Mouse (Mus musculus) lung, postnatal 0 days (tissue): ENCODE measurements around the gene Nuak1. TPM values are rescaled to one million over a fixed set of nuclear protein-coding genes. Genes with fewer than 3 reads are reported as not detected.

Experiments used
- ATAC-seq: fragments of 200-750 bp; cut with Nextera tagmentation; 2 replicates; pipeline ENCODE4 v1.8.0; 2017; ENCODE audit warnings: moderate library complexity
- DNase-seq: peaks from one replicate; pipeline ENCODE4 v3.0.0-alpha.2; 2016; ENCODE audit warnings: low spot score
- H3K27ac ChIP-seq: fragments of 300-500 bp; sonication (generic); 2 replicates; pipeline ENCODE4 v1.5.1; 2014; ENCODE audit warnings: antibody characterized with exemption, mild to moderate bottlenecking, low read length, mixed read lengths
- H3K27me3 ChIP-seq: fragments of 300-500 bp; sonication (generic); replicated peaks from 2 replicates; pipeline ENCODE4 v1.6.1; 2014; ENCODE audit warnings: low read length, mixed read lengths; ENCODE audit not compliant: insufficient read depth
- H3K36me3 ChIP-seq: fragments of 300-500 bp; sonication (generic); 2 replicates; pipeline ENCODE4 v1.6.1; 2014; ENCODE audit warnings: low read length, mixed read lengths; ENCODE audit not compliant: insufficient read depth
- H3K4me1 ChIP-seq: fragments of 300-500 bp; sonication (generic); 2 replicates; pipeline ENCODE4 v1.6.1; 2014; ENCODE audit warnings: antibody characterized with exemption, low read depth, low read length, mixed read lengths; ENCODE audit not compliant: insufficient read depth
- H3K4me2 ChIP-seq: fragments of 300-500 bp; sonication (generic); replicated peaks from 2 replicates; pipeline ENCODE4 v1.6.1; 2014; ENCODE audit warnings: low read depth, mild to moderate bottlenecking, low read length, moderate library complexity, mixed read lengths
- H3K4me3 ChIP-seq: fragments of 300-500 bp; sonication (generic); 2 replicates; pipeline ENCODE4 v1.5.1; 2014; ENCODE audit warnings: low read depth, low read length
- H3K9ac ChIP-seq: fragments of 300-500 bp; sonication (generic); replicated peaks from 2 replicates; pipeline ENCODE4 v1.6.1; 2014; ENCODE audit warnings: low read depth, mild to moderate bottlenecking
- H3K9me3 ChIP-seq: fragments of 300-500 bp; sonication (generic); 2 replicates; pipeline ENCODE4 v1.6.1; 2016; ENCODE audit warnings: low read length, mixed read lengths
- CTCF ChIP-seq: IDR thresholded peaks from 2 replicates; pipeline ENCODE4 v1.5.1; 2016; ENCODE audit warnings: antibody characterized with exemption, mild to moderate bottlenecking
- EP300 ChIP-seq: IDR thresholded peaks from 2 replicates; pipeline ENCODE4 v1.6.1; 2016; ENCODE audit warnings: antibody characterized with exemption, mild to moderate bottlenecking, control low read depth
- WGBS: fragments of 180-500 bp; shearing (Covaris S2); extraction: QIAGEN DNeasy Blood & Tissue Kit; methylation state at CpG from one replicate; pipeline ENCODE4 v1.1.7; 2014; 5-methylcytosine and 5-hydroxymethylcytosine counted together
- polyA plus RNA-seq: library from polyadenylated mRNA; unstranded; fragments of >200 nt; fragmentation: Nextera tagmentation; extraction: Ambion mirVana; gene quantifications from 2 replicates; pipeline ENCODE4 v1.2.1, GENCODE M21; 2015

Gene Nuak1
- polyA plus RNA-seq, 1 experiment from 2014 or later, result 2.2 TPM

GRCm38 (mm10) chr10:84382900-84383883 is 57.2 kb downstream of the Nuak1 start:
- H3K27me3 ChIP-seq, result no peaks in the 10 kb centered on the region
- H3K4me3 ChIP-seq, result no peak overlapping the region
- no peaks in the 10 kb centered on the region for H3K9me3 ChIP-seq
- peak; percentile 70 for DNase-seq
- 0 out of 2 replicates have a peak, but pooled peaks cover 6% of the 10 kb centered on the region for H3K36me3 ChIP-seq
- WGBS, result 10% methylated on average over 17 of the region's 17 CpGs
- H3K4me2 ChIP-seq, result no peak overlapping the region
- peak; percentile 83 for ATAC-seq
- H3K27ac ChIP-seq, result no peak overlapping the region
- TF ChIP-seq EP300 (peak; percentile 75), CTCF (peak; percentile 23; the same call in 1 of the 2 replicates)
- H3K4me1 ChIP-seq, result no peaks in the 10 kb centered on the region; the same call in 1 of the 2 replicates
- no peak overlapping the region for H3K9ac ChIP-seq

- H3K27me3 ChIP-seq, result no peaks in the 10 kb centered on the region
- H3K4me1 ChIP-seq, result no peaks in the 10 kb centered on the region
- 69% methylated on average over 2 of the region's 2 CpGs for WGBS
- DNase-seq (no peak), ATAC-seq (no peak)
- H3K4me2 ChIP-seq, result no peak overlapping the region
- 0 out of 2 replicates have a peak, but pooled peaks cover 6% of the 10 kb centered on the region for H3K36me3 ChIP-seq
- no peak overlapping the region for H3K4me3 ChIP-seq
- H3K27ac ChIP-seq, result no peak overlapping the region
- TF ChIP-seq EP300, result no peak
- TF ChIP-seq CTCF, result no peak
- H3K9ac ChIP-seq, result no peak overlapping the region
- no peaks in the 10 kb centered on the region for H3K9me3 ChIP-seq
Observed at GRCm38 (mm10) chr10:84381276-84381798, 59.1 kb downstream of the Nuak1 start.

GRCm38 (mm10) chr10:84379366-84379765 is 61.0 kb downstream of the Nuak1 start:
- H3K4me1 ChIP-seq, result no peaks in the 10 kb centered on the region
- H3K4me2 ChIP-seq, result no peak overlapping the region
- no peak overlapping the region for H3K9ac ChIP-seq
- DNase-seq (no peak), ATAC-seq (no peak)
- no peak overlapping the region for H3K27ac ChIP-seq
- WGBS, result 85% methylated on average over 1 of the region's 1 CpGs
- H3K27me3 ChIP-seq, result no peaks in the 10 kb centered on the region
- 0 out of 2 replicates have a peak, but pooled peaks cover 6% of the 10 kb centered on the region for H3K36me3 ChIP-seq
- H3K4me3 ChIP-seq, result no peak overlapping the region
- TF ChIP-seq CTCF (no peak), EP300 (no peak)
- H3K9me3 ChIP-seq, result no peaks in the 10 kb centered on the region

GRCm38 (mm10) chr10:84377956-84378355 is 62.4 kb downstream of the Nuak1 start:
- Histone ChIP-seq H3K9me3 (no peaks in the 10 kb centered on the region), H3K4me1 (no peaks in the 10 kb centered on the region), H3K9ac (no peak overlapping the region), H3K36me3 (0 out of 2 replicates have a peak, but pooled peaks cover 6% of the 10 kb centered on the region), H3K27me3 (no peaks in the 10 kb centered on the region), H3K27ac (no peak overlapping the region), H3K4me2 (no peak overlapping the region), H3K4me3 (no peak overlapping the region)
- TF ChIP-seq EP300, result no peak
- no peak for TF ChIP-seq CTCF
- 95% methylated on average over 11 of the region's 11 CpGs for WGBS
- ATAC-seq, result no peak
- no peak for DNase-seq

GRCm38 (mm10) chr10:84376346-84376745 is 64.1 kb downstream of the Nuak1 start:
- Histone ChIP-seq H3K4me2 (no peak overlapping the region), H3K27me3 (no peaks in the 10 kb centered on the region), H3K36me3 (0 out of 2 replicates have a peak, but pooled peaks cover 6% of the 10 kb centered on the region), H3K9ac (no peak overlapping the region), H3K4me3 (no peak overlapping the region), H3K9me3 (no peaks in the 10 kb centered on the region), H3K27ac (no peak overlapping the region), H3K4me1 (no peaks in the 10 kb centered on the region)
- no peak for TF ChIP-seq CTCF
- TF ChIP-seq EP300, result no peak
- no peak for DNase-seq
- ATAC-seq, result no peak
- WGBS, result 73% methylated on average over 5 of the region's 5 CpGs

GRCm38 (mm10) chr10:84374996-84375395 is 65.4 kb downstream of the Nuak1 start:
- Histone ChIP-seq H3K4me2 (no peak overlapping the region), H3K4me3 (no peak overlapping the region), H3K9me3 (no peaks in the 10 kb centered on the region), H3K4me1 (no peaks in the 10 kb centered on the region), H3K27me3 (no peaks in the 10 kb centered on the region), H3K9ac (no peak overlapping the region), H3K27ac (no peak overlapping the region), H3K36me3 (0 out of 2 replicates have a peak, but pooled peaks cover 6% of the 10 kb centered on the region)
- 93% methylated on average over 18 of the region's 18 CpGs for WGBS
- TF ChIP-seq CTCF, result no peak
- TF ChIP-seq EP300, result no peak
- DNase-seq (no peak), ATAC-seq (no peak)
